Mouse (Mus musculus) kidney, adult 8-10 months (tissue): ENCODE results near the gene Ptp4a2.
"Not testable (repeated sequence)": the region's sequence is repeated elsewhere in the genome, so short reads cannot be mapped to it uniquely, and the experiment has no call there.

Experiments
- DNase-seq, 2 experiments: peaks; one replicate each; pipeline ENCODE4 v3.0.0; 2022

The Ptp4a2 gene

DNA sequence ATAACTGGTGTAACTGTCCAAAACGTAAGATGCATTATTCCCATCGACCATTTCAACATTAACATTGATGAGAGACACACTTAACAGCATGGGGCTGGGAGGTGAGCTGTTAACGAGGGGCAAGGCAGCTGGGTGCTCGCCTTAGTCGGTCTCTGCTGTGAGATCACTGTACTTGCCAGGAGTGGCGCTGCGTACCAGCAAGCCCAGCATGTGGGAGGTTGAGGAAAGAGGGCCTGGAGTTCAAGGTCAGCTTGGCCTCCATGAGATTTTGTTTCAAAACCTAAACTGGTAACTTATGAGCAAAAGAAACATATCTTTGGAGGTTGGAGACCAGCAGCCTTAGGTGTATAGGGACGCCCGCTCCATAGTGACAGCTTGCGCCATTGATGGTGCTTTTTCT, 78.6 kb downstream of the Ptp4a2 start:
- DNase-seq, result no peak

- no peak for DNase-seq
Measured at GRCm38 (mm10) chr4:129890094-129890493, 79.1 kb downstream of the Ptp4a2 start.

GRCm38 (mm10) chr4:129894861-129895260, 83.8 kb downstream of the Ptp4a2 start:
- no peak for DNase-seq

DNA sequence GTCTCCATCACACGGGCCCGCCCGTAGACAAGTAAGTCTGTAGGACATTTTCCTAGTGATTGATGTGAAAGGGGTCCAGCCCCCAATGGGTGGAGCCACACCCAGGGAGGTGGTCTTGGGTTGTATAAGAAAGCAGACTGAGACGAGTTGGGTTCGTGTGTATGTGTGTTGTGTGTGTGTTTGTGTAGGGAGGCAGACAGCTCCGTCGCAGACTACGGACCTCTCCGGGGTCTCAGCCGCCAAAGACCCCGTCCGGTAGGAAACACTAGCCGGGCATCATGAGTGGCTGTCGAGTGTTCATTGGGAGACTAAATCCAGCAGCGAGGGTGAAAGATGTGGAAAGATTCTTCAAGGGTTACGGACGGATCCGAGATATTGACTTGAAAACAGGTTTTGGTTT, 87.8 kb downstream of the Ptp4a2 start:
- DNase-seq, result not testable (repeated sequence)
